Mouse (Mus musculus): ENCODE data around the gene Serinc4. TPM values are rescaled to one million over a fixed set of nuclear protein-coding genes. Genes with fewer than 3 reads are reported as not detected.
A peak's percentile ranks its signal among the peaks of the same experiment; 100 is the strongest.
"Not testable (repeated sequence)": the region's sequence is repeated elsewhere in the genome, so short reads cannot be mapped to it uniquely, and the experiment has no call there.

Serinc4 gene
- polyA plus RNA-seq (2011; ENCODE audit: insufficient read depth, insufficient read length, low replicate concordance, missing spikeins) = 0.66 TPM in 1 of 2 replicates, not detected in the other

- Histone ChIP-seq H3K27ac (ENCODE audit: control insufficient read depth, insufficient read depth, low read depth, low read length, poor library complexity) (peak within 1 kb of the TSS; percentile 88), H3K4me3 (replicated peaks; ENCODE audit: control insufficient read depth, low read depth, low read length) (peak within 1 kb of the TSS; percentile 97), H3K4me1 (ENCODE audit: control insufficient read depth, insufficient read depth, low read length) (no peaks in the 10 kb centered on the region; the same call in 1 of the 2 replicates)
- 3% methylated on average over 41 of the region's 41 CpGs for WGBS
- TF ChIP-seq POLR2A (IDR thresholded peaks at IDR 0.05; ENCODE audit: borderline replicate concordance, control insufficient read depth, low read depth, low read length) (peak; percentile 86; the same call in 1 of the 2 replicates), CTCF (IDR thresholded peaks at IDR 0.05; ENCODE audit: control insufficient read depth, insufficient read depth, low read length) (no peak)
These were observed at the start of gene Serinc4 for GRCm38 (mm10) chr2:121456692-121457642. TSS of gene Serinc4 (minus strand) at chr2:121456781.

- WGBS = 73% methylated on average over 3 of the region's 6 CpGs
- H3K4me1 ChIP-seq (ENCODE audit: control insufficient read depth, insufficient read depth, low read length); H3K4me3 ChIP-seq (replicated peaks; ENCODE audit: control insufficient read depth, low read depth, low read length); H3K27ac ChIP-seq (ENCODE audit: control insufficient read depth, insufficient read depth, low read depth, low read length, poor library complexity): not testable (repeated sequence)
These were observed 45.0 kb upstream of the Serinc4 start for GRCm38 (mm10) chr2:121501550-121501949.

GRCm38 (mm10) chr2:121484403-121484802, 27.8 kb upstream of the Serinc4 start:
- H3K4me3 ChIP-seq (replicated peaks; ENCODE audit: control insufficient read depth, low read depth, low read length); H3K4me1 ChIP-seq (ENCODE audit: control insufficient read depth, insufficient read depth, low read length); H3K27ac ChIP-seq (ENCODE audit: control insufficient read depth, insufficient read depth, low read depth, low read length, poor library complexity): not testable (repeated sequence)
- 75% methylated on average over 2 of the region's 2 CpGs for WGBS

- no peak overlapping the region for H3K27ac ChIP-seq (ENCODE audit: control insufficient read depth, insufficient read depth, low read depth, low read length, poor library complexity)
- 81% methylated on average over 8 of the region's 8 CpGs for WGBS
These were observed 27.0 kb upstream of the Serinc4 start for GRCm38 (mm10) chr2:121483576-121483975.

GRCm38 (mm10) chr2:121480916-121481315, 24.3 kb upstream of the Serinc4 start:
- H3K4me1 ChIP-seq (ENCODE audit: control insufficient read depth, insufficient read depth, low read length); H3K4me3 ChIP-seq (replicated peaks; ENCODE audit: control insufficient read depth, low read depth, low read length); H3K27ac ChIP-seq (ENCODE audit: control insufficient read depth, insufficient read depth, low read depth, low read length, poor library complexity): not testable (repeated sequence)
- 84% methylated on average over 13 of the region's 13 CpGs for WGBS

More at GRCm38 (mm10) chr2:121483576-121483975, 27.0 kb upstream of the Serinc4 start:
- Histone ChIP-seq H3K4me3 (replicated peaks; ENCODE audit: control insufficient read depth, low read depth, low read length) (no peak overlapping the region), H3K4me1 (ENCODE audit: control insufficient read depth, insufficient read depth, low read length) (no peaks in the 10 kb centered on the region)
- TF ChIP-seq POLR2A (IDR thresholded peaks at IDR 0.05; ENCODE audit: borderline replicate concordance, control insufficient read depth, low read depth, low read length) (no peak), CTCF (IDR thresholded peaks at IDR 0.05; ENCODE audit: control insufficient read depth, insufficient read depth, low read length) (no peak)

GRCm38 (mm10) chr2:121480498-121480897, 23.9 kb upstream of the Serinc4 start:
- H3K4me1 ChIP-seq (ENCODE audit: control insufficient read depth, insufficient read depth, low read length) = no peaks in the 10 kb centered on the region
- WGBS = 44% methylated on average over 3 of the region's 3 CpGs
- H3K27ac ChIP-seq (ENCODE audit: control insufficient read depth, insufficient read depth, low read depth, low read length, poor library complexity) = no peak overlapping the region
- TF ChIP-seq POLR2A (IDR thresholded peaks at IDR 0.05; ENCODE audit: borderline replicate concordance, control insufficient read depth, low read depth, low read length) (no peak), CTCF (IDR thresholded peaks at IDR 0.05; ENCODE audit: control insufficient read depth, insufficient read depth, low read length) (peak; percentile 80)
- no peak overlapping the region for H3K4me3 ChIP-seq (replicated peaks; ENCODE audit: control insufficient read depth, low read depth, low read length)

GRCm38 (mm10) chr2:121477491-121478266, 21.1 kb upstream of the Serinc4 start:
- Histone ChIP-seq H3K4me3 (replicated peaks; ENCODE audit: control insufficient read depth, low read depth, low read length) (no peak overlapping the region), H3K27ac (ENCODE audit: control insufficient read depth, insufficient read depth, low read depth, low read length, poor library complexity) (no peak overlapping the region), H3K4me1 (ENCODE audit: control insufficient read depth, insufficient read depth, low read length) (no peaks in the 10 kb centered on the region)
- TF ChIP-seq POLR2A (IDR thresholded peaks at IDR 0.05; ENCODE audit: borderline replicate concordance, control insufficient read depth, low read depth, low read length) = no peak
- TF ChIP-seq CTCF (IDR thresholded peaks at IDR 0.05; ENCODE audit: control insufficient read depth, insufficient read depth, low read length) = no peak
- WGBS = 90% methylated on average over 3 of the region's 3 CpGs

GRCm38 (mm10) chr2:121475306-121475705, 18.7 kb upstream of the Serinc4 start:
- 97% methylated on average over 2 of the region's 2 CpGs for WGBS
- H3K4me3 ChIP-seq (replicated peaks; ENCODE audit: control insufficient read depth, low read depth, low read length); H3K27ac ChIP-seq (ENCODE audit: control insufficient read depth, insufficient read depth, low read depth, low read length, poor library complexity); H3K4me1 ChIP-seq (ENCODE audit: control insufficient read depth, insufficient read depth, low read length): not testable (repeated sequence)
